Mouse (Mus musculus): ENCODE data around the gene Irx2. TPM values are rescaled to one million over a fixed set of nuclear protein-coding genes. Genes with fewer than 3 reads are reported as not detected.

Irx2 gene
- total RNA-seq, 2 experiments from 2014 or later = not detected

GRCm38 (mm10) chr13:72633097-72633496 is 4.5 kb downstream of the Irx2 start:
- intact Hi-C loops (cut with DNase I) = no loop called here
- no peak for DNase-seq (ENCODE audit: low spot score in 2 of 2)

- DNase-seq (ENCODE audit: low spot score in 2 of 2) = no peak
- intact Hi-C loops (cut with DNase I) = no loop called here
Measured at GRCm38 (mm10) chr13:72634752-72635315, 6.2 kb downstream of the Irx2 start.

- intact Hi-C loops (cut with DNase I) = no loop called here
- DNase-seq (ENCODE audit: low spot score in 2 of 2) = no peak
Measured at GRCm38 (mm10) chr13:72636331-72636851, 7.8 kb downstream of the Irx2 start.

- intact Hi-C loops (cut with DNase I) = no loop called here
- DNase-seq (ENCODE audit: low spot score in 2 of 2) = no peak
Measured at GRCm38 (mm10) chr13:72637536-72637935, 8.9 kb downstream of the Irx2 start.

- DNase-seq (ENCODE audit: low spot score in 2 of 2) = no peak
- intact Hi-C loops (cut with DNase I) = no loop called here
Measured at GRCm38 (mm10) chr13:72638401-72639130, 9.9 kb downstream of the Irx2 start.

- intact Hi-C loops (cut with DNase I) = no loop called here
Measured at GRCm38 (mm10) chr13:72639441-72640130, 11.0 kb downstream of the Irx2 start.

GRCm38 (mm10) chr13:72640131-72640521 is 11.5 kb downstream of the Irx2 start:
- DNase-seq (ENCODE audit: low spot score in 2 of 2) = no peak
- intact Hi-C loops (cut with DNase I) = no loop called here

More at GRCm38 (mm10) chr13:72639441-72640130, 11.0 kb downstream of the Irx2 start:
- no peak for DNase-seq (ENCODE audit: low spot score in 2 of 2)

GRCm38 (mm10) chr13:72656447-72656846 is 27.8 kb downstream of the Irx2 start:
- no peak for DNase-seq (ENCODE audit: low spot score in 2 of 2)
- intact Hi-C loops (cut with DNase I) = no loop called here

- DNase-seq (ENCODE audit: low spot score in 2 of 2) = no peak
- intact Hi-C loops (cut with DNase I) = no loop called here
Measured at GRCm38 (mm10) chr13:72675826-72676225, 47.2 kb downstream of the Irx2 start.
